Mouse (Mus musculus): Measurements from ENCODE around the gene Elmsan1. TPM values are rescaled to one million over a fixed set of nuclear protein-coding genes. Genes with fewer than 3 reads are reported as not detected.
A peak's percentile ranks its signal among the peaks of the same experiment; 100 is the strongest.
"Not testable (repeated sequence)": the region's sequence is repeated elsewhere in the genome, so short reads cannot be mapped to it uniquely, and the experiment has no call there.

The Elmsan1 gene
- total RNA-seq (2021), result 10 to 100 TPM; 15.6 to 18.5 TPM
- long read RNA-seq, experiment 1, full-length matches to known transcripts, result 3 of 7 reads
- long read RNA-seq, experiment 1, partial matches to known transcripts, result 2 of 7 reads
- long read RNA-seq, experiment 1, other reads (novel, unspliced or antisense), result 2 of 7 reads
- long read RNA-seq, experiment 2, full-length matches to known transcripts, result 2 of 6 reads
- long read RNA-seq, experiment 2, partial matches to known transcripts, result 1 of 6 reads
- long read RNA-seq, experiment 2, other reads (novel, unspliced or antisense), result 3 of 6 reads

- DNase-seq, result peak; percentile 80
Observed at GRCm38 (mm10) chr12:84218289-84219120, at the start of gene Elmsan1. TSS of gene Elmsan1 (minus strand) at chr12:84218881.

GRCm38 (mm10) chr12:84267264-84267663 lies 48.6 kb upstream of the Elmsan1 start:
- DNase-seq, result no peak

GRCm38 (mm10) chr12:84260363-84260762 lies 41.7 kb upstream of the Elmsan1 start:
- no peak for DNase-seq

- no peak for DNase-seq
Observed at GRCm38 (mm10) chr12:84254886-84255285, 36.2 kb upstream of the Elmsan1 start.

- DNase-seq, result no peak
Observed at GRCm38 (mm10) chr12:84252811-84253210, 34.1 kb upstream of the Elmsan1 start.

GRCm38 (mm10) chr12:84249217-84249616 lies 30.5 kb upstream of the Elmsan1 start:
- peak; percentile 76 for DNase-seq

- no peak for DNase-seq
Observed at GRCm38 (mm10) chr12:84245683-84246082, 27.0 kb upstream of the Elmsan1 start.

GRCm38 (mm10) chr12:84243076-84243770 lies 24.5 kb upstream of the Elmsan1 start:
- DNase-seq, result no peak

- DNase-seq, result not testable (repeated sequence)
Observed at GRCm38 (mm10) chr12:84237036-84237435, 18.4 kb upstream of the Elmsan1 start.

- no peak for DNase-seq
Observed at GRCm38 (mm10) chr12:84235981-84236752, 17.5 kb upstream of the Elmsan1 start.

GRCm38 (mm10) chr12:84235577-84235976 lies 16.9 kb upstream of the Elmsan1 start:
- DNase-seq, result no peak

- no peak for DNase-seq
Observed at GRCm38 (mm10) chr12:84233488-84234100, 14.9 kb upstream of the Elmsan1 start.

- DNase-seq, result no peak
Observed at GRCm38 (mm10) chr12:84226117-84226840, 7.6 kb upstream of the Elmsan1 start.

- DNase-seq, result peak; percentile 43
Observed at GRCm38 (mm10) chr12:84222405-84222961, 3.8 kb upstream of the Elmsan1 start.

- no peak for DNase-seq
Observed at GRCm38 (mm10) chr12:84220951-84221891, 2.5 kb upstream of the Elmsan1 start.

GRCm38 (mm10) chr12:84220515-84220914 lies 1.8 kb upstream of the Elmsan1 start:
- no peak for DNase-seq

- no peak for DNase-seq
Observed at GRCm38 (mm10) chr12:84219121-84219561, 460 bp upstream of the Elmsan1 start.

- DNase-seq, result no peak
Observed at GRCm38 (mm10) chr12:84217508-84218131, 1.1 kb downstream of the Elmsan1 start.

- no peak for DNase-seq
Observed at GRCm38 (mm10) chr12:84217111-84217507, 1.6 kb downstream of the Elmsan1 start.
